Mouse (Mus musculus): Measurements from ENCODE around the gene Prdm8. TPM values are rescaled to one million over a fixed set of nuclear protein-coding genes. Genes with fewer than 3 reads are reported as not detected.

Gene Prdm8
- total RNA-seq (2023) = under 1 TPM; 0.15 to 0.21 TPM

GRCm38 (mm10) chr5:98167180-98167824 lies at the start of gene Prdm8:
Prdm8 (plus strand) TSS chr5:98167198.

Other genes with a start within 250 kb of the Prdm8 start
- gene Antxr2, start 136.2 kb upstream of the Prdm8 start, total RNA-seq (2023) = 10 to 100 TPM; 22.6 to 23.3 TPM
- not detected for gene Fgf5, start 87.0 kb downstream of the Prdm8 start, total RNA-seq (2023)
- not detected for gene Cfap299, start 162.1 kb downstream of the Prdm8 start, total RNA-seq (2023)